Mouse (Mus musculus): Measurements from ENCODE around the gene Upp2. TPM values are rescaled to one million over a fixed set of nuclear protein-coding genes. Genes with fewer than 3 reads are reported as not detected.

Upp2 gene
- total and polyA plus RNA-seq, 2 experiments: 105 to 1,754 TPM

DNA sequence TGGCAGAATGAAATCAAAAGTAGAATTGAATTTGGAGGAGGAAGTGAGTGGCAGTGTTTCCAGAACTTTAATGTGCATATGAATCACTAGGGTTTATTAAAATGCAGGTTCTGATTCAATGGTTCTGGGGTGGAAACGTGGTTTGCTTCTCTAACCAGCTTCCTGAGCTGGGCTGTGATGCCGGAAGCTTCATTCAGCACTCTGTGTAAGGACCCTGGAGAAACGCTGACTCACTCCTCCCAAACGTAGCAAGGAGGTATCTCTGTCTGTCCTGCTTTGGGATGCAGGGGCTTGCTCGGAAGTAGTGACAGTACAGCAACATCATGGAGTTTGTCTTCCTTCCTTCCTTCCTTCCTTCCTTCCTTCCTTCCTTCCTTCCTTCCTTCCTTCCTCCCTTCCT lies 192.6 kb downstream of the Upp2 start:
- no peaks in the 10 kb centered on the region for H3K27me3 ChIP-seq (ENCODE audit: control insufficient read depth, insufficient read depth, low read length)
- DNase-seq (ENCODE audit: extremely low read depth, low read depth, low spot score): peak; percentile 33
- WGBS: 56% methylated on average over 5 of the region's 5 CpGs

DNA sequence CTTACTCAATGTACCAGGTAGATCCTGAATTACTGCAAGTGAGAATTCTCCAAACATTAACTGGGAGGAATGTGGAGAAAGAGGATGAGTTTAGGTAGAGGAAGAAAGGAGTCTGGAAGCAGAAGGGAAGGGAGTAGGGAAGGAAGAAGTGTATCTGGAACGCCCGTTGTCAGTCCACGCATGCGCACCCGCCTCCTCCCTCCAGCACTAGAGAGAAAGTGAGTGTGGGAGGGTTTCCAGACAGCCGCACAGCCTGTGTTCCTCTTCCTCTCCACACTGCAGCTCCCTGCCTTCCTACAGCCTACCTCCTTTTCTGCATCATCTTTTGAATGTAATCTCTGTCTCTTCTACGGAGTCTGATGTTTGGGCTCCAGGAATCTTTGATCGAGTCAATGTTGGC lies 198.0 kb downstream of the Upp2 start:
- H3K4me3 ChIP-seq (ENCODE audit: insufficient read depth, low read depth, low read length): no peak overlapping the region
- no peaks in the 10 kb centered on the region for H3K27me3 ChIP-seq (ENCODE audit: control insufficient read depth, insufficient read depth, low read length)
- H3K27ac ChIP-seq (replicated peaks; ENCODE audit: insufficient read depth, low read depth, low read length): no peak overlapping the region
- H3K4me1 ChIP-seq (ENCODE audit: control insufficient read depth, insufficient read depth, low read length): peaks cover 2% of the 10 kb centered on the region
- TF ChIP-seq CTCF (IDR thresholded peaks at IDR 0.05; ENCODE audit: low read depth, low read length) (no peak), POLR2A (IDR thresholded peaks at IDR 0.05; ENCODE audit: extremely low read depth, insufficient read depth, low read length) (no peak)
- 70% methylated on average over 8 of the region's 8 CpGs for whole genome bisulfite sequencing
- no peak for DNase-seq (ENCODE audit: extremely low read depth, low read depth, low spot score)
- H3K79me2 ChIP-seq (ENCODE audit: control insufficient read depth, insufficient read depth, low read length): peaks cover 2% of the 10 kb centered on the region; the same call in 1 of the 2 replicates
- peaks cover 77% of the 10 kb centered on the region for H3K36me3 ChIP-seq (ENCODE audit: control insufficient read depth, insufficient read depth, low read length)
- H3K9ac ChIP-seq (ENCODE audit: low read depth, low read length): no peak overlapping the region

More for the DNA sequence above, 192.6 kb downstream of the Upp2 start:
- TF ChIP-seq POLR2A (IDR thresholded peaks at IDR 0.05; ENCODE audit: extremely low read depth, insufficient read depth, low read length) (no peak), CTCF (IDR thresholded peaks at IDR 0.05; ENCODE audit: low read depth, low read length) (no peak)
- peak overlapping the region; percentile 3; the same call in 1 of the 2 replicates for H3K9ac ChIP-seq (ENCODE audit: low read depth, low read length)
- H3K4me3 ChIP-seq (ENCODE audit: insufficient read depth, low read depth, low read length): peak overlapping the region; percentile 33
- 0 out of 2 replicates have a peak overlapping the region, but pooled peaks have one; percentile 13 for H3K27ac ChIP-seq (replicated peaks; ENCODE audit: insufficient read depth, low read depth, low read length)
- peaks cover 2% of the 10 kb centered on the region for H3K4me1 ChIP-seq (ENCODE audit: control insufficient read depth, insufficient read depth, low read length)
- peaks cover 7% of the 10 kb centered on the region; the same call in 1 of the 2 replicates for H3K79me2 ChIP-seq (ENCODE audit: control insufficient read depth, insufficient read depth, low read length)
- peaks cover 46% of the 10 kb centered on the region for H3K36me3 ChIP-seq (ENCODE audit: control insufficient read depth, insufficient read depth, low read length)

DNA sequence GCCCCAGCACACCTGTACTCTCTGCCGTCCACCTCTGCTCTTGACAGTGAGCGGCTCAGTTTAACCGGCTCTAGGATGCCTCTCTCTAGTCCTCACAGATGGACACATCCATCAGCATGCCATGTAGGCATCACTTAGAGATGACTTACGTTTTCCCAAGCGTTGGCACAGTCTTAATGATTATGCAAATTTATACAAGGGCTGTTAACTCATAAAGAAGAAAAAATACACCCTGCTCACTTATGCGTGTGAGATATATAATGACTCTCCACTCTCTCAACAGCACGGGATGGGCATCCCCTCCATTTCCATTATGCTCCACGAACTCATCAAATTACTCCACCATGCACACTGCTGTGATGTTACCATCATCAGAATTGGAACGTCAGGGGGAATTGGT lies 206.7 kb downstream of the Upp2 start:
- no peak overlapping the region for H3K27ac ChIP-seq (replicated peaks; ENCODE audit: insufficient read depth, low read depth, low read length)
- no peaks in the 10 kb centered on the region for H3K79me2 ChIP-seq (ENCODE audit: control insufficient read depth, insufficient read depth, low read length)
- H3K4me1 ChIP-seq (ENCODE audit: control insufficient read depth, insufficient read depth, low read length): no peaks in the 10 kb centered on the region
- H3K4me3 ChIP-seq (ENCODE audit: insufficient read depth, low read depth, low read length): no peak overlapping the region
- 93% methylated on average over 9 of the region's 9 CpGs for WGBS
- peaks cover 95% of the 10 kb centered on the region for H3K36me3 ChIP-seq (ENCODE audit: control insufficient read depth, insufficient read depth, low read length)
- no peak for TF ChIP-seq POLR2A (IDR thresholded peaks at IDR 0.05; ENCODE audit: extremely low read depth, insufficient read depth, low read length)
- TF ChIP-seq CTCF (IDR thresholded peaks at IDR 0.05; ENCODE audit: low read depth, low read length): no peak
- no peak overlapping the region for H3K9ac ChIP-seq (ENCODE audit: low read depth, low read length)
- DNase-seq (ENCODE audit: extremely low read depth, low read depth, low spot score): no peak
- no peaks in the 10 kb centered on the region for H3K27me3 ChIP-seq (ENCODE audit: control insufficient read depth, insufficient read depth, low read length)

DNA sequence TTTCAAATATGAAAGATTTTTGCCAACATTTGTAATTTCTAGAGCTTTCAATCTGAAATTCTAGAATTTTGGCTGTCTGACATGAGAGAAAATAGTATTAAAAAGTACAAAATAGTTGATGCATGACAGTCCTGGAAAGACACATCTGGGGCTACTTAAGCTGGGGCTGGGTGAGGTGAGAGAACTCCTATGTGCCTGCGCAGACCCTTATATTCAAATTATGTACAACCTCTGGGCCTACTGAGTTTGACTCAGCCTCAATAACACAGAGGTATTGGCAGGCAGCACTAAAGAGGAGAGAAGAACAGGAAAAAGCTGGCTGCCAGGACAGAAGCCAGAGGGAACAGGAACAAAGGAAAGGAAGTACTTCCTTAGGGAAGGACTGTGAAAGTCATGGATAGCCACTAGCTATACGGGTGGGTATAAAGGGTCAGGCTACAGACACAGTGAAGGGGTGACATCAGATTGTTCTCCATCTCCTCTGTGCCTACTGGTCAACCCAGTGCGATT lies 211.9 kb downstream of the Upp2 start:
- no peak for TF ChIP-seq POLR2A (IDR thresholded peaks at IDR 0.05; ENCODE audit: extremely low read depth, insufficient read depth, low read length)
- WGBS: 90% methylated on average over 3 of the region's 3 CpGs
- no peak for DNase-seq (ENCODE audit: extremely low read depth, low read depth, low spot score)
- Histone ChIP-seq H3K79me2 (ENCODE audit: control insufficient read depth, insufficient read depth, low read length) (no peaks in the 10 kb centered on the region), H3K27me3 (ENCODE audit: control insufficient read depth, insufficient read depth, low read length) (no peaks in the 10 kb centered on the region), H3K4me3 (ENCODE audit: insufficient read depth, low read depth, low read length) (no peak overlapping the region), H3K4me1 (ENCODE audit: control insufficient read depth, insufficient read depth, low read length) (no peaks in the 10 kb centered on the region), H3K36me3 (ENCODE audit: control insufficient read depth, insufficient read depth, low read length) (peaks cover 93% of the 10 kb centered on the region), H3K27ac (replicated peaks; ENCODE audit: insufficient read depth, low read depth, low read length) (no peak overlapping the region), H3K9ac (ENCODE audit: low read depth, low read length) (no peak overlapping the region)

DNA sequence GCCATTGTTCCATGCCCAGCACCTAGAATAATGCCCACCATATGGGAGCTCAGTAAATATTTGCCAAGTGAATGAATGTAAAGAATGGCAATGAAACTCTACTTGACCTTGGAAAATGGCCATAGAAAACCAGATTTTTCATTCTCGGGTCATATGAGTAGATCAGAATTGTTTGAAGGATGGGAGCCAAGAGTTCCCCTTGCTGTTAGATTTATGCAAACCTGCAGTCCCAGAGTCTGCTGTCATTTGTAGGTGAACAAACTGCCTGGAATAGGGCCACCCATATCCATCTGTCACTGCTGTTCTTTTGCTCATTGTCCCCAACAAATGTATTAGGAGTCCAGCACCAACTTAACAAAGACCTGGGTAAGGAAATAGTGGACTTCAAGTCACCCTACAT lies 216.4 kb downstream of the Upp2 start:
- no peaks in the 10 kb centered on the region for H3K27me3 ChIP-seq (ENCODE audit: control insufficient read depth, insufficient read depth, low read length)
- no peaks in the 10 kb centered on the region for H3K4me1 ChIP-seq (ENCODE audit: control insufficient read depth, insufficient read depth, low read length)
- H3K4me3 ChIP-seq (ENCODE audit: insufficient read depth, low read depth, low read length): no peak overlapping the region
- peak; percentile 25 for DNase-seq (ENCODE audit: extremely low read depth, low read depth, low spot score)
- H3K9ac ChIP-seq (ENCODE audit: low read depth, low read length): no peak overlapping the region
- peaks cover 90% of the 10 kb centered on the region for H3K36me3 ChIP-seq (ENCODE audit: control insufficient read depth, insufficient read depth, low read length)
- WGBS: 31% methylated on average over 1 of the region's 1 CpGs
- no peak for TF ChIP-seq CTCF (IDR thresholded peaks at IDR 0.05; ENCODE audit: low read depth, low read length)
- no peak for TF ChIP-seq POLR2A (IDR thresholded peaks at IDR 0.05; ENCODE audit: extremely low read depth, insufficient read depth, low read length)
- H3K27ac ChIP-seq (replicated peaks; ENCODE audit: insufficient read depth, low read depth, low read length): no peak overlapping the region
- no peaks in the 10 kb centered on the region for H3K79me2 ChIP-seq (ENCODE audit: control insufficient read depth, insufficient read depth, low read length)

DNA sequence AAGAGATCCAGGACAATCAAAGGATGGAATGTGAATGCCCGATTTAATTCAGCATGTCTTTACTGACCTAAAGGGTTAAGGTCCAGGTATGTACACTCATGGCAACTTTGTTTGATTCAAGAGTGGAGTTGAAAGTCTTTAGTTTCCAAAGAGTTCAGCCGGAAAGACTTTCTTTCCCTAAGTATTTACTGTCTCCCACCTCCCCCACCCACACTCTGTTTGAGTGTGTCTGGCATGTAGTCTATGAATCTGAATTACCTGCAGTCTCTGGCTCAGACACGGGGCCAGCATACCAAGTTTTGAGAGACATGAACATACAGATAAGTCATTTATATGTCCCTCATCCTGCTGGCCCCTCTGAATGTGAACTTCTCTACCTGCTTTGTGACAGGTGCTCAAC lies 219.1 kb downstream of the Upp2 start:
- TF ChIP-seq CTCF (IDR thresholded peaks at IDR 0.05; ENCODE audit: low read depth, low read length) (no peak), POLR2A (IDR thresholded peaks at IDR 0.05; ENCODE audit: extremely low read depth, insufficient read depth, low read length) (no peak)
- no peak overlapping the region for H3K4me3 ChIP-seq (ENCODE audit: insufficient read depth, low read depth, low read length)
- H3K36me3 ChIP-seq (ENCODE audit: control insufficient read depth, insufficient read depth, low read length): peaks cover 80% of the 10 kb centered on the region
- no peak for DNase-seq (ENCODE audit: extremely low read depth, low read depth, low spot score)
- no peaks in the 10 kb centered on the region for H3K4me1 ChIP-seq (ENCODE audit: control insufficient read depth, insufficient read depth, low read length)
- H3K79me2 ChIP-seq (ENCODE audit: control insufficient read depth, insufficient read depth, low read length): no peaks in the 10 kb centered on the region
- 0 out of 2 replicates have a peak overlapping the region, but pooled peaks have one; percentile 6 for H3K27ac ChIP-seq (replicated peaks; ENCODE audit: insufficient read depth, low read depth, low read length)
- 56% methylated on average over 3 of the region's 3 CpGs for WGBS
- H3K27me3 ChIP-seq (ENCODE audit: control insufficient read depth, insufficient read depth, low read length): no peaks in the 10 kb centered on the region
- no peak overlapping the region for H3K9ac ChIP-seq (ENCODE audit: low read depth, low read length)
